Mouse (Mus musculus) ES-E14 (cell line): ENCODE results near the gene Ethe1.

Experiments
- CHD2 ChIP-seq: IDR thresholded peaks from 2 replicates; pipeline ENCODE4 v1.6.1; 2014; ENCODE audit warnings: mild to moderate bottlenecking, low read depth, low read length, inconsistent platforms
- HCFC1 ChIP-seq: IDR thresholded peaks from 2 replicates; pipeline ENCODE4 v1.6.1; 2012; ENCODE audit warnings: low read length, inconsistent platforms, borderline replicate concordance; ENCODE audit not compliant: insufficient read depth
- MAFK ChIP-seq: IDR thresholded peaks from 2 replicates; pipeline ENCODE4 v1.6.1; 2014; ENCODE audit warnings: mild to moderate bottlenecking, low read depth, low read length, inconsistent platforms; ENCODE audit not compliant: insufficient read depth
- ZC3H11A ChIP-seq: IDR thresholded peaks from 2 replicates; pipeline ENCODE4 v1.6.1; 2012; ENCODE audit warnings: low read depth, mild to moderate bottlenecking, inconsistent platforms, low read length, borderline replicate concordance
- ZNF384 ChIP-seq: IDR thresholded peaks from 2 replicates; pipeline ENCODE4 v1.6.1; 2012; ENCODE audit warnings: low read depth, low read length, inconsistent platforms

- no peak for TF ChIP-seq ZNF384
- no peak for TF ChIP-seq ZC3H11A
- TF ChIP-seq MAFK, result no peak
- TF ChIP-seq HCFC1, result no peak
- no peak for TF ChIP-seq CHD2
Measured at GRCm38 (mm10) chr7:24537591-24537990, 49.8 kb upstream of the Ethe1 start.
